In genomic region chr5:30647396-30647795, GRCm38 (mm10) we compare ENCODE assay signal across 8 mouse cellular contexts. TPM values are rescaled to one million over a fixed set of nuclear protein-coding genes. Genes with fewer than 3 reads are reported as not detected.
DNase-seq lines count a peak whose midpoint lies in the region; ATAC-seq and TF ChIP-seq lines count a peak whose summit lies in the region.
"Had no signal": no experiment of that assay in that cellular context is flagged by ENCODE, and none has a peak within 500 bp of the region (broad histone marks: within the 10 kb centered on the region; RNA-seq: fewer than 3 reads in every experiment).

No protein-coding gene starts in this region.

- intact Hi-C loops in left cerebral cortex, postnatal 36 days (cut with DNase I) = no loop called here

- no peak for ATAC-seq in megakaryocyte, adult 5-6 weeks (ENCODE audit: poor library complexity, severe bottlenecking)
- ATAC-seq in limb, embryonic 12.5 days (ENCODE audit: insufficient number of reproducible peaks, insufficient read depth, low FRiP score, low TSS enrichment, low read depth) = no peak
- no peak for ATAC-seq in stomach, embryonic 15.5 days (ENCODE audit: insufficient read depth, low FRiP score, low read depth)

- peak overlapping the region; percentile 98 for H3K4me3 ChIP-seq in megakaryocyte, embryonic 14.5 days (replicated peaks)
- peak overlapping the region; percentile 91 for H3K4me3 ChIP-seq in embryonic fibroblast, embryonic 13.5 days (ENCODE audit: insufficient read depth, low read length)
- peak overlapping the region; percentile 81 for H3K4me3 ChIP-seq in limb, embryonic 12.5 days (replicated peaks)
- peak overlapping the region; percentile 78 for H3K4me3 ChIP-seq in stomach, embryonic 15.5 days (replicated peaks)

- no peak for DNase-seq in left cerebral cortex, postnatal 36 days (ENCODE audit: low spot score in 2 of 2)
- no peak for DNase-seq in gastrocnemius, postnatal 4 days (ENCODE audit: low spot score in 2 of 2)

- no peak for TF ChIP-seq POLR2A in embryonic fibroblast, embryonic 13.5 days (IDR thresholded peaks at IDR 0.05; ENCODE audit: low read depth, low read length)

- peaks cover 16% of the 10 kb centered on the region for H3K27me3 ChIP-seq in megakaryocyte, embryonic 14.5 days (replicated peaks)
- no peaks in the 10 kb centered on the region for H3K27me3 ChIP-seq in limb, embryonic 12.5 days
- H3K27me3 ChIP-seq in stomach, embryonic 15.5 days (replicated peaks) = no peaks in the 10 kb centered on the region

- peak overlapping the region; percentile 91 for H3K4me2 ChIP-seq in limb, embryonic 12.5 days
- peak overlapping the region; percentile 78 for H3K4me2 ChIP-seq in stomach, embryonic 15.5 days

- H3K4me1 ChIP-seq in megakaryocyte, embryonic 14.5 days = peaks cover 63% of the 10 kb centered on the region
- H3K4me1 ChIP-seq in embryonic fibroblast, embryonic 13.5 days (ENCODE audit: control insufficient read depth, insufficient read depth, low read length) = peaks cover 10% of the 10 kb centered on the region
- H3K4me1 ChIP-seq in limb, embryonic 12.5 days (replicated peaks) = peaks cover 17% of the 10 kb centered on the region
- peaks cover 24% of the 10 kb centered on the region for H3K4me1 ChIP-seq in stomach, embryonic 15.5 days

- H3K36me3 ChIP-seq in megakaryocyte, embryonic 14.5 days (replicated peaks; ENCODE audit: low read length) = peaks cover 13% of the 10 kb centered on the region
- 0 out of 2 replicates have a peak, but pooled peaks cover under 1% of the 10 kb centered on the region for H3K36me3 ChIP-seq in limb, embryonic 12.5 days
- H3K36me3 ChIP-seq in stomach, embryonic 15.5 days = no peaks in the 10 kb centered on the region

- H3K27ac ChIP-seq in embryonic fibroblast, embryonic 13.5 days (ENCODE audit: insufficient read depth, low read length) = peak overlapping the region; percentile 91
- H3K27ac ChIP-seq in limb, embryonic 12.5 days = peak overlapping the region; percentile 60; the same call in 1 of the 2 replicates
- H3K27ac ChIP-seq in stomach, embryonic 15.5 days = peak overlapping the region; percentile 61; the same call in 1 of the 2 replicates

- H3K9ac ChIP-seq in limb, embryonic 12.5 days (replicated peaks) = peak overlapping the region; percentile 67
- peak overlapping the region; percentile 10; the same call in 1 of the 2 replicates for H3K9ac ChIP-seq in stomach, embryonic 15.5 days

- H3K9me3 ChIP-seq in megakaryocyte, embryonic 14.5 days = no peaks in the 10 kb centered on the region
- H3K9me3 ChIP-seq in limb, embryonic 12.5 days = no peaks in the 10 kb centered on the region
- no peaks in the 10 kb centered on the region for H3K9me3 ChIP-seq in stomach, embryonic 15.5 days

- WGBS in limb, embryonic 12.5 days = 20% methylated on average over 9 of the region's 9 CpGs
- WGBS in stomach, embryonic 15.5 days = 4% methylated on average over 9 of the region's 9 CpGs

- TF ChIP-seq CTCF in embryonic fibroblast, embryonic 13.5 days (IDR thresholded peaks at IDR 0.05; ENCODE audit: borderline replicate concordance, insufficient read depth, low read length) = no peak

RNA-seq across cellular contexts. Expression of gene Slc35f6, which starts 0.3 kb away (rescaled TPM):
- polyA plus RNA-seq in megakaryocyte, embryonic 14.5 days (2012; ENCODE audit: insufficient read depth, low replicate concordance) = 11.7 and 13.4 TPM in 2 replicates
- total RNA-seq in megakaryocyte, adult 5-6 weeks (2015) = 21.5 and 28.8 TPM in 2 replicates
- 23.9 and 26.0 TPM in 2 replicates for total RNA-seq in megakaryocyte, adult 5-6 weeks (2017)
- polyA plus RNA-seq in embryonic fibroblast, embryonic 13.5 days (2011; ENCODE audit: insufficient read length, low read depth, missing spikeins) = 36.9 and 41.0 TPM in 2 replicates
- 19.9 and 22.1 TPM in 2 replicates for polyA plus RNA-seq in limb, embryonic 12.5 days (2016; fragmentation: Nextera tagmentation; extraction: Ambion mirVana)
- 26.8 and 27.9 TPM in 2 replicates for polyA plus RNA-seq in stomach, embryonic 15.5 days (2015; fragmentation: Nextera tagmentation; extraction: Ambion mirVana)
- total RNA-seq in left cerebral cortex, postnatal 36 days (2021) = 10 to 100 TPM; 38.5 to 38.7 TPM
- total RNA-seq in gastrocnemius, postnatal 4 days (2021) = 10 to 100 TPM; 15.6 to 15.9 TPM

RNA-seq across cellular contexts. Expression of gene Cenpa, which starts 19.2 kb away (rescaled TPM):
- polyA plus RNA-seq in megakaryocyte, embryonic 14.5 days (2012; ENCODE audit: insufficient read depth, low replicate concordance) = 208 and 210 TPM in 2 replicates
- 190 and 250 TPM in 2 replicates for total RNA-seq in megakaryocyte, adult 5-6 weeks (2015)
- total RNA-seq in megakaryocyte, adult 5-6 weeks (2017) = 124 and 127 TPM in 2 replicates
- polyA plus RNA-seq in embryonic fibroblast, embryonic 13.5 days (2011; ENCODE audit: insufficient read length, low read depth, missing spikeins) = 37.9 and 59.8 TPM in 2 replicates
- 402 and 439 TPM in 2 replicates for polyA plus RNA-seq in limb, embryonic 12.5 days (2016; fragmentation: Nextera tagmentation; extraction: Ambion mirVana)
- 218 TPM in 2 replicates for polyA plus RNA-seq in stomach, embryonic 15.5 days (2015; fragmentation: Nextera tagmentation; extraction: Ambion mirVana)
- 1 to 10 TPM; 6.0 TPM for total RNA-seq in left cerebral cortex, postnatal 36 days (2021)
- total RNA-seq in gastrocnemius, postnatal 4 days (2021) = 10 to 100 TPM; 28.7 to 39.2 TPM

RNA-seq across cellular contexts. Expression of gene Kcnk3, which starts 59.4 kb away (rescaled TPM):
- not detected in 2 replicates for polyA plus RNA-seq in megakaryocyte, embryonic 14.5 days (2012; ENCODE audit: insufficient read depth, low replicate concordance)
- not detected in 2 replicates for total RNA-seq in megakaryocyte, adult 5-6 weeks (2015)
- not detected in 2 replicates for total RNA-seq in megakaryocyte, adult 5-6 weeks (2017)
- polyA plus RNA-seq in embryonic fibroblast, embryonic 13.5 days (2011; ENCODE audit: insufficient read length, low read depth, missing spikeins) = 1.3 and 1.6 TPM in 2 replicates
- polyA plus RNA-seq in limb, embryonic 12.5 days (2016; fragmentation: Nextera tagmentation; extraction: Ambion mirVana) = 0.18 and 0.30 TPM in 2 replicates
- polyA plus RNA-seq in stomach, embryonic 15.5 days (2015; fragmentation: Nextera tagmentation; extraction: Ambion mirVana) = 13.5 and 15.3 TPM in 2 replicates
- 10 to 100 TPM; 21.1 to 21.3 TPM for total RNA-seq in left cerebral cortex, postnatal 36 days (2021)
- 1 to 10 TPM; 2.1 to 3.3 TPM for total RNA-seq in gastrocnemius, postnatal 4 days (2021)
- total RNA-seq: common myeloid progenitor, adult 5-6 weeks had no signal
